Mouse (Mus musculus) midbrain, embryonic 13.5 days (tissue): Measurements from ENCODE around the gene Dnajb2. TPM values are rescaled to one million over a fixed set of nuclear protein-coding genes. Genes with fewer than 3 reads are reported as not detected.
A peak's percentile ranks its signal among the peaks of the same experiment; 100 is the strongest.

Experiments used
- ATAC-seq: fragments of 200-750 bp; cut with Nextera tagmentation; 2 replicates; pipeline ENCODE4 v1.8.0; 2017; ENCODE audit warnings: mild to moderate bottlenecking, moderate TSS enrichment, moderate library complexity
- H3K27ac ChIP-seq: fragments of 300-500 bp; sonication (generic); 2 replicates; pipeline ENCODE4 v1.5.1; 2015; ENCODE audit warnings: inconsistent platforms, mild to moderate bottlenecking, moderate library complexity
- H3K27me3 ChIP-seq: fragments of 300-500 bp; sonication (generic); 2 replicates; pipeline ENCODE4 v1.6.1; 2015; ENCODE audit warnings: mild to moderate bottlenecking, inconsistent platforms
- H3K36me3 ChIP-seq: fragments of 300-500 bp; sonication (generic); 2 replicates; pipeline ENCODE4 v1.6.1; 2015; ENCODE audit warnings: mild to moderate bottlenecking, inconsistent platforms
- H3K4me1 ChIP-seq: fragments of 300-500 bp; sonication (generic); replicated peaks from 2 replicates; pipeline ENCODE4 v1.6.1; 2015; ENCODE audit warnings: inconsistent platforms
- H3K4me2 ChIP-seq: fragments of 300-500 bp; sonication (generic); replicated peaks from 2 replicates; pipeline ENCODE4 v1.6.1; 2015; ENCODE audit warnings: moderate library complexity, mild to moderate bottlenecking, inconsistent platforms
- H3K4me3 ChIP-seq: fragments of 300-500 bp; sonication (generic); replicated peaks from 2 replicates; pipeline ENCODE4 v1.5.1; 2015; ENCODE audit warnings: mild to moderate bottlenecking, inconsistent platforms
- H3K9ac ChIP-seq: fragments of 300-500 bp; sonication (generic); replicated peaks from 2 replicates; pipeline ENCODE4 v1.6.1; 2015; ENCODE audit warnings: mild to moderate bottlenecking, inconsistent platforms
- H3K9me3 ChIP-seq: fragments of 300-500 bp; sonication (generic); 2 replicates; pipeline ENCODE4 v1.6.1; 2016; ENCODE audit warnings: mild to moderate bottlenecking, inconsistent platforms
- WGBS: fragments of 180-500 bp; shearing (Covaris S2); methylation state at CpG from one replicate; pipeline ENCODE4 v1.1.7; 2015; 5-methylcytosine and 5-hydroxymethylcytosine counted together
- microRNA-seq: library from miRNA; unstranded; fragments of <30 nt; microRNA quantifications from one replicate; pipeline ENCODE4, GENCODE M21; 2016
- polyA plus RNA-seq: library from polyadenylated mRNA; unstranded; fragments of >200 nt; fragmentation: Nextera tagmentation; extraction: Ambion mirVana; gene quantifications from 2 replicates; pipeline ENCODE4 v1.2.1, GENCODE M21; 2015

The Dnajb2 gene
- polyA plus RNA-seq, 1 experiment from 2014 or later, result 56.7 TPM

DNA sequence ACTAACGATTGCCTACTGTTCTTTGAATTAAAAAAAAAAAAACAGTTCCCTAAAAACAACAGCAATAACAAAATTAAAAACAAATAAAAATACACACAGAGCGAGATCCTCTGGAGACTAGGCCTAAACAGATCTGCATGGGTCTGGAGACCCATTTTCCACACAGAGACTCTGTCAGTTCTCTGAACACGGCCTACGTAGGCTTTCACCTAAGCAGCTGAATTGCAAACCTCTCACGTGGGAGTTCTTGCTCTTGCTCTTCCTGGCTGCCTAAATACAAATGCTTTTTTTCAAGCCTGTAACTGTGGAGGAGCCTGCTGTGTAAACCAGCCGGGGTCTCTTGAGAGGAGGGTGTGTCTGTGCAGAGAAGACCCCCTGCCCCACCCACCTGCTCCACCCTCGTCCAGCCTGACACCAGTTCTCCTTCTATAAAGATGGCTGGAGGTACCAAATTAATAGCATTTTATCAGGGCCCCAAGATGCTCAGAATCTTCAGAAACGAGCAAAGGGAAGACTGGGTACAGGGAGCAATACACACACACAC, 53.8 kb downstream of the Dnajb2 start:
- Histone ChIP-seq H3K4me2 (peak overlapping the region; percentile 23; the same call in 1 of the 2 replicates), H3K9ac (peak overlapping the region; percentile 49), H3K4me3 (no peak overlapping the region), H3K27ac (peak overlapping the region; percentile 94), H3K4me1 (peaks cover 28% of the 10 kb centered on the region), H3K36me3 (no peaks in the 10 kb centered on the region), H3K9me3 (no peaks in the 10 kb centered on the region), H3K27me3 (no peaks in the 10 kb centered on the region)
- 24% methylated on average over 8 of the region's 8 CpGs for WGBS
- peak; percentile 44 for ATAC-seq

DNA sequence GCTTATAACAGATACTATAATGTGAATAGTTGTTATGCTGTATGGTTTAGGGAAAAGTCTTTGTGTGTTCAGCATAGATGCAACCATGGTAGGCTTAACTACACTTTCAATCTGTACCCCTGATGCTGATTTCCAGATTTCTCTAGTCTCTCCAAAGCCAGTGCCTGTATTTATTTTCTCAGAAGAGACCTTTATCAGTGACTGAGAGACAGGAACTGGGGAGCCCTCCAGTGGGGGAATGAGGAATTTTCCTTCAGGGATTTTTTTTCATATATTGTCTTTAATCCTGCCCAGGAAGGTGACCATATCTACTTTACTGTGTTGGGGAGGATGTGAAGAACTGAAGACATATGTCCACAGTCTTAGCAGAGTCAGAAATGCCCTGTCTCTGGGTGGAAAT, 54.4 kb downstream of the Dnajb2 start:
- Histone ChIP-seq H3K9ac (no peak overlapping the region), H3K9me3 (no peaks in the 10 kb centered on the region), H3K27me3 (no peaks in the 10 kb centered on the region), H3K4me2 (no peak overlapping the region), H3K4me3 (no peak overlapping the region), H3K36me3 (no peaks in the 10 kb centered on the region), H3K27ac (peak overlapping the region; percentile 94), H3K4me1 (peaks cover 28% of the 10 kb centered on the region)
- peak; percentile 34 for ATAC-seq

DNA sequence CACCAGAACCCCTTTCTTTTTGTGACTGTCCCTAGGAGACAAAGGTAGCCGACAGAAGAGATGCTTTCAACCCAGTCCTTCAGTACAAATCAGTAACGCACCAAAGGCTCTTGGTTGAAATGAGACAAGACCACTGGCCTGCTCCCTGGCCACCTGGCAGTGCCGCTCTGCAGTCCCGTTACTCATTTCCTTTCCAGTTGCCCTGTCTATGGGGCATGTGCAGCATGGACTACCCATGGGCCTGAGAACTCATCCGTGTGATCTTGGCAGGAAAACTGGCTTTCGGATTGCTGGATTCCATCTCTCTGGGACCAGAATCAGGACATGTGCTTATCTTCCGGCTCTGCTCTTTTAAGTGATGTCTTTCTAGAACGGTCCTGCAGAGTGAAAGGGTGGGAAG, 55.1 kb downstream of the Dnajb2 start:
- 84% methylated on average over 8 of the region's 8 CpGs for WGBS
- Histone ChIP-seq H3K4me3 (no peak overlapping the region), H3K27ac (no peak overlapping the region)

DNA sequence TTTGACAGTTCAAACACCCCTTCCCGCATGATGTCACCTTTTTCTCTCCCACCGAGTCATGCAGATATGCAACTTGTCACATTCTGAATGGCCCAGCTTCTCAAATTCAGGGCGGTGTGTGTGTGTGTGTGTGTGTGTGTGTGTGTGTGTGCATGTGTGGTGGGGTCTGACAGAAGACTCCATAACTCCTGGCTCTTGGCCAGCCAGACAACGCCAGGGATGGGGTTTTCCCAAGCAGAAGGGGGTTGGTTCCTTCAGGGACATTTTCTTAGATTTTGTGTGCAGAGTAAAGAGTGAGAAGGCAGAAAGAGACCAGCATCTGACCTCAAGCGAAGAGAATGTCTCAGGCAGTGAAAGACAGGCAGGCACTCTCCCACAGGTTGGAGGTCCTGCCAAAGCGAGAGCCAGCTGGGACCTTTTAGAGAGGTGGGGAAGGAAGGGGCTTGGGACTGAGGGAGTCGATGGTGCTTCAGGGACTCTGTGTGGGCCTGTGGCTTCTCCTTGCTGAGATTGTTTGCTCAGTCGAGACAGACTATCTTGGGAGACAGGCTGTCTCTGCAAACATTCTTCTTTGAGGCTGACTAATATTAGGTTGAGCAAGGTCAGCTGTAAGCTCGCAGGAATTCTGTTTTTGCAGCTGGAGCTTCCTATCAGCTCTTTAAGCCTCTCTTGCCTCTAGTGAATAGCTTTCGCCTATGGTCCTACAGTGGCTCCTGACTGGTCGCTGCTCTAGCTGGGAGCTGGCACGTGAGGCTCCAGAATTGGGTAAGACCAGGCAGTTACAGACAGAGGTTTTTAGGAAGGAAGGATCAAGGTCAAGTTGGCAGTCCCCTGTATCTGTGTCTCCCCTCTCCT, 56.5 kb downstream of the Dnajb2 start:
- 0 out of 2 replicates have a peak overlapping the region, but pooled peaks have one; percentile 33 for H3K9ac ChIP-seq
- H3K36me3 ChIP-seq, result no peaks in the 10 kb centered on the region
- ATAC-seq, result no peak
- H3K27me3 ChIP-seq, result no peaks in the 10 kb centered on the region
- no peaks in the 10 kb centered on the region for H3K9me3 ChIP-seq
- H3K27ac ChIP-seq, result peak overlapping the region; percentile 30; the same call in 1 of the 2 replicates
- WGBS, result 67% methylated on average over 12 of the region's 12 CpGs
- no peak overlapping the region for H3K4me2 ChIP-seq
- H3K4me1 ChIP-seq, result peaks cover 28% of the 10 kb centered on the region
- no peak overlapping the region for H3K4me3 ChIP-seq

More for the DNA sequence above, 55.1 kb downstream of the Dnajb2 start:
- ATAC-seq, result no peak
- Histone ChIP-seq H3K9ac (no peak overlapping the region), H3K36me3 (no peaks in the 10 kb centered on the region), H3K27me3 (no peaks in the 10 kb centered on the region), H3K9me3 (no peaks in the 10 kb centered on the region), H3K4me1 (peaks cover 28% of the 10 kb centered on the region), H3K4me2 (no peak overlapping the region)

DNA sequence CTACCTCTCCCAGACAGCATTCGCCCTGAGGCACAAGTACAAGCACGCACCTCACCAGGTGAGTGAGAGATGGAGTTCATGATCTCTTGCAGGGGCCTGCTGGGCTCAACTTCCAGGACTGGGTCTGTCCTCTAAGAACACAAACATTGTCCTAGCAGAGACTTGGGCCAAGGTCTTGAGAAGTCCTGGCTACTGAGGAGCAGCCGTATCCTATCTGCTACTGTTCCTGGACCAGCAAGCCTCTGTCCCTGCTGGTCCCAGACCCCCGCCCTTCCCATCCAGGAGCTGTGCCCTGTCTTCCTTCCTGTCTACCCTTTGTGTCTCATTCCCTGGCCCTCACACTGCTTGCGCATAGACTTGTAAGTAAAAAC, 57.1 kb downstream of the Dnajb2 start:
- no peaks in the 10 kb centered on the region for H3K9me3 ChIP-seq
- WGBS, result 80% methylated on average over 5 of the region's 5 CpGs
- H3K36me3 ChIP-seq, result no peaks in the 10 kb centered on the region
- peaks cover 22% of the 10 kb centered on the region for H3K4me1 ChIP-seq
- H3K27me3 ChIP-seq, result no peaks in the 10 kb centered on the region
- no peak overlapping the region for H3K4me3 ChIP-seq
- H3K4me2 ChIP-seq, result no peak overlapping the region
- peak overlapping the region; percentile 30 for H3K27ac ChIP-seq
- ATAC-seq, result no peak
- H3K9ac ChIP-seq, result 0 out of 2 replicates have a peak overlapping the region, but pooled peaks have one; percentile 33

DNA sequence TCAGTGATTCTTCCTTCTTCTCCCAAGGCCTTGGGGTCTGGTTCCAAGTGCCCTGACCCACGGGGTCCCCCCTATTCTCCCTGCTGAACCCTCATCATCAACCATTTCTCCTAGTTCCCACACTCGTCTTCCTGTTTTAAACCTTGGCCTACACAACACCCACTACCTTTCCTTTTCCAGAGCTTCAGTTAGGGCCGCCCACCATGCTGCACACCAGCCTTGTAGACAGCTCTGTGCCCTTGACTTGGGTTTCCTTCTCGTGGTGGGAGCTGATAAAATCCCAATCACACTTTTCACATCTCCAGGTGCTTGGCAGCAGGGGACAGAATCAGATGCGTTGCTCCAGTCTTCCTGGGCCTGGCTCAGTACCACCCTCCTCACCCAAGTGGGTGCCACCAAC, 58.1 kb downstream of the Dnajb2 start:
- H3K4me2 ChIP-seq, result no peak overlapping the region
- no peak overlapping the region for H3K27ac ChIP-seq
- H3K36me3 ChIP-seq, result no peaks in the 10 kb centered on the region
- WGBS, result 88% methylated on average over 5 of the region's 5 CpGs
- no peak for ATAC-seq
- H3K27me3 ChIP-seq, result no peaks in the 10 kb centered on the region
- peaks cover 12% of the 10 kb centered on the region for H3K4me1 ChIP-seq
- H3K4me3 ChIP-seq, result no peak overlapping the region
- no peaks in the 10 kb centered on the region for H3K9me3 ChIP-seq
- no peak overlapping the region for H3K9ac ChIP-seq

Small RNAs within 50 kb of the gene (microRNA-seq; reads per million reads assigned to microRNA genes)
- gene Gm27943, result not detected

Other genes with a start within 250 kb of the Dnajb2 start
- gene Nhej1, start 111.2 kb upstream of the Dnajb2 start, polyA plus RNA-seq, result 8.6 and 8.7 TPM in 2 replicates
- not detected in 2 replicates for gene Slc23a3, start 102.5 kb upstream of the Dnajb2 start, polyA plus RNA-seq
- gene Cnppd1, start 93.7 kb upstream of the Dnajb2 start, polyA plus RNA-seq, result 66.7 and 68.5 TPM in 2 replicates
- gene Retreg2, start 93.6 kb upstream of the Dnajb2 start, polyA plus RNA-seq, result 99.4 and 109 TPM in 2 replicates
- gene Zfand2b, start 67.8 kb upstream of the Dnajb2 start, polyA plus RNA-seq, result 37.8 and 39.2 TPM in 2 replicates
- 37.8 and 38.3 TPM in 2 replicates for gene Abcb6, start 56.0 kb upstream of the Dnajb2 start, polyA plus RNA-seq
- 23.9 and 27.5 TPM in 2 replicates for gene Ankzf1, start 44.3 kb upstream of the Dnajb2 start, polyA plus RNA-seq
- 39.8 and 43.1 TPM in 2 replicates for gene Atg9a, start 44.2 kb upstream of the Dnajb2 start, polyA plus RNA-seq
- 24.3 and 24.9 TPM in 2 replicates for gene Glb1l, start 25.6 kb upstream of the Dnajb2 start, polyA plus RNA-seq
- gene Stk16, start 25.6 kb upstream of the Dnajb2 start, polyA plus RNA-seq, result 137 and 152 TPM in 2 replicates
- gene Tuba4a, start 16.5 kb upstream of the Dnajb2 start, polyA plus RNA-seq, result 3.9 and 5.3 TPM in 2 replicates
- not detected in 2 replicates for gene A630095N17Rik, start 4.3 kb upstream of the Dnajb2 start, polyA plus RNA-seq
- 11.1 and 14.0 TPM in 2 replicates for gene Ptprn, start 28.1 kb downstream of the Dnajb2 start, polyA plus RNA-seq
- 97.4 and 99.9 TPM in 2 replicates for gene Resp18, start 42.0 kb downstream of the Dnajb2 start, polyA plus RNA-seq
- gene Dnpep, start 81.6 kb downstream of the Dnajb2 start, polyA plus RNA-seq, result 155 and 161 TPM in 2 replicates
- 0.84 and 1.1 TPM in 2 replicates for gene Des, start 123.9 kb downstream of the Dnajb2 start, polyA plus RNA-seq
- 11.2 and 12.8 TPM in 2 replicates for gene Speg, start 138.9 kb downstream of the Dnajb2 start, polyA plus RNA-seq
- gene Gmppa, start 199.5 kb downstream of the Dnajb2 start, polyA plus RNA-seq, result 78.4 and 88.8 TPM in 2 replicates
- 57.3 and 81.6 TPM in 2 replicates for gene Asic4, start 214.0 kb downstream of the Dnajb2 start, polyA plus RNA-seq
- 25.1 and 28.7 TPM in 2 replicates for gene Chpf, start 242.9 kb downstream of the Dnajb2 start, polyA plus RNA-seq
- 46.1 and 47.3 TPM in 2 replicates for gene Tmem198, start 243.1 kb downstream of the Dnajb2 start, polyA plus RNA-seq